Mouse (Mus musculus) embryonic fibroblast, embryonic 13.5 days (primary cell): ENCODE results near the gene Psma1.

Experiments
- CTCF ChIP-seq: IDR thresholded peaks from 2 replicates; pipeline ENCODE4 v1.5.1; 2011; ENCODE audit warnings: mild to moderate bottlenecking, control low read depth, low read length, moderate library complexity, borderline replicate concordance; ENCODE audit not compliant: insufficient read depth
- POLR2A ChIP-seq: IDR thresholded peaks from 2 replicates; pipeline ENCODE4 v1.6.1; 2011; ENCODE audit warnings: low read depth, mild to moderate bottlenecking, control low read depth, low read length, moderate library complexity

- TF ChIP-seq CTCF (no peak), POLR2A (no peak)
Observed at GRCm38 (mm10) chr7:114311209-114311608, 35.3 kb upstream of the Psma1 start.
